Mouse (Mus musculus): ENCODE results near the gene Zscan10.

GRCm38 (mm10) chr17:23568370-23568769 is 32.3 kb upstream of the Zscan10 start:
- no peak for TF ChIP-seq GATA1 (IDR thresholded peaks at IDR 0.05; ENCODE audit: low read length)
- no peak for TF ChIP-seq TAL1 (IDR thresholded peaks at IDR 0.05; ENCODE audit: low read length)
